In genomic region chr11:71018416-71019200, GRCm38 (mm10) we compare ENCODE assay signal across 8 mouse cellular contexts. TPM values are rescaled to one million over a fixed set of nuclear protein-coding genes. Genes with fewer than 3 reads are reported as not detected.
A peak's percentile ranks its signal among the peaks of the same experiment; 100 is the strongest.
DNase-seq lines count a peak whose midpoint lies in the region; ATAC-seq and TF ChIP-seq lines count a peak whose summit lies in the region.

No protein-coding gene starts in this region.

- no peak for TF ChIP-seq CTCF in left cerebral cortex, adult 2 months (IDR thresholded peaks at IDR 0.05)
- TF ChIP-seq CTCF in cortical plate, adult 2 months (IDR thresholded peaks at IDR 0.05; ENCODE audit: extremely low read depth, insufficient read depth, low read length): no peak

- ATAC-seq in hindbrain, embryonic 14.5 days (ENCODE audit: low FRiP score): peak; percentile 29
- no peak; the same call in 1 of the 2 replicates for ATAC-seq in midbrain, embryonic 16.5 days

- H3K4me3 ChIP-seq in left cerebral cortex, adult 2 months: peak overlapping the region; percentile 78
- peak overlapping the region; percentile 64 for H3K4me3 ChIP-seq in cortical plate, adult 2 months (ENCODE audit: insufficient read depth, low read length)
- peak overlapping the region; percentile 68 for H3K4me3 ChIP-seq in hindbrain, embryonic 14.5 days (replicated peaks; ENCODE audit: low read length)
- peak overlapping the region; percentile 95 for H3K4me3 ChIP-seq in midbrain, embryonic 16.5 days (ENCODE audit: low read depth, low read length)

- H3K27ac ChIP-seq in left cerebral cortex, adult 2 months: peak overlapping the region; percentile 90
- 0 out of 2 replicates have a peak overlapping the region, but pooled peaks have one; percentile 24 for H3K27ac ChIP-seq in cortical plate, adult 2 months (ENCODE audit: insufficient read depth, low read length)
- peak overlapping the region; percentile 76 for H3K27ac ChIP-seq in hindbrain, embryonic 14.5 days
- peak overlapping the region; percentile 89 for H3K27ac ChIP-seq in midbrain, embryonic 16.5 days (ENCODE audit: low read length)

- no peak for TF ChIP-seq POLR2A in cortical plate, adult 2 months (IDR thresholded peaks at IDR 0.05; ENCODE audit: extremely low read depth, insufficient read depth, low read length)

- intact Hi-C loops in left cerebral cortex, adult 2 months (cut with DNase I): loop anchor here (1.0 kb wide), 1 partner anchor 14 kb away; the partner anchor contains the start of gene Dhx33
- intact Hi-C loops in left cerebral cortex, postnatal 10 days (cut with DNase I): no loop called here

- H3K4me1 ChIP-seq in cortical plate, adult 2 months (ENCODE audit: control insufficient read depth, insufficient read depth, low read length): peaks cover 3% of the 10 kb centered on the region; the same call in 1 of the 2 replicates
- H3K4me1 ChIP-seq in hindbrain, embryonic 14.5 days (replicated peaks; ENCODE audit: control insufficient read depth, insufficient read depth, low read length): peaks cover 32% of the 10 kb centered on the region
- H3K4me1 ChIP-seq in midbrain, embryonic 16.5 days (ENCODE audit: control insufficient read depth, insufficient read depth, low read length): peaks cover 46% of the 10 kb centered on the region

- H3K4me2 ChIP-seq in hindbrain, embryonic 14.5 days (replicated peaks): peak overlapping the region; percentile 68
- peak overlapping the region; percentile 90 for H3K4me2 ChIP-seq in midbrain, embryonic 16.5 days (ENCODE audit: low read length)

- peaks cover 12% of the 10 kb centered on the region for H3K36me3 ChIP-seq in hindbrain, embryonic 14.5 days (replicated peaks; ENCODE audit: control insufficient read depth, insufficient read depth)
- no peaks in the 10 kb centered on the region; the same call in 1 of the 2 replicates for H3K36me3 ChIP-seq in midbrain, embryonic 16.5 days (ENCODE audit: control insufficient read depth, insufficient read depth, low read length)

- H3K9ac ChIP-seq in hindbrain, embryonic 14.5 days: peak overlapping the region; percentile 80
- H3K9ac ChIP-seq in midbrain, embryonic 16.5 days (ENCODE audit: low read depth, low read length): peak overlapping the region; percentile 86

- no peak for DNase-seq in left cerebral cortex, adult 2 months (ENCODE audit: extremely low spot score in 1 of 2, low spot score in 2 of 2)
- no peak for DNase-seq in left cerebral cortex, postnatal 10 days (ENCODE audit: extremely low spot score in 1 of 2, low spot score in 2 of 2)
- DNase-seq in hindbrain, embryonic 14.5 days (ENCODE audit: low spot score): peak; percentile 34
- DNase-seq in spleen, postnatal 4 days (ENCODE audit: low spot score in 2 of 2): no peak
- DNase-seq in layer of hippocampus, adult 18-20 months (ENCODE audit: low spot score in 2 of 2): no peak
- no peak for DNase-seq in frontal cortex, postnatal 14 days (ENCODE audit: low spot score in 2 of 2)

- 7% methylated on average over 28 of the region's 28 CpGs for WGBS in hindbrain, embryonic 14.5 days
- 7% methylated on average over 28 of the region's 28 CpGs for WGBS in midbrain, embryonic 16.5 days

- H3K9me3 ChIP-seq in hindbrain, embryonic 14.5 days (ENCODE audit: control insufficient read depth, low read length): no peaks in the 10 kb centered on the region
- no peaks in the 10 kb centered on the region for H3K9me3 ChIP-seq in midbrain, embryonic 16.5 days (replicated peaks; ENCODE audit: control insufficient read depth, low read length, poor library complexity, severe bottlenecking)

- H3K27me3 ChIP-seq in hindbrain, embryonic 14.5 days (ENCODE audit: control insufficient read depth, insufficient read depth, low read length): no peaks in the 10 kb centered on the region
- no peaks in the 10 kb centered on the region for H3K27me3 ChIP-seq in midbrain, embryonic 16.5 days (ENCODE audit: control insufficient read depth, insufficient read depth, low read depth, low read length)

RNA-seq across cellular contexts. Expression of gene Mis12, which starts 0.8 kb away (rescaled TPM):
- 10 to 100 TPM; 18.6 to 18.9 TPM for total RNA-seq in left cerebral cortex, adult 2 months (2021)
- total RNA-seq in left cerebral cortex, postnatal 10 days (2021): 10 to 100 TPM; 10.3 to 12.3 TPM
- polyA plus RNA-seq in cortical plate, adult 2 months (2012; rRNA removed): 10.6 and 11.5 TPM in 2 replicates
- polyA plus RNA-seq in hindbrain, embryonic 14.5 days (2014; fragmentation: Nextera tagmentation; extraction: Ambion mirVana): 24.3 and 31.6 TPM in 2 replicates
- 33.4 and 36.1 TPM in 2 replicates for polyA plus RNA-seq in midbrain, embryonic 16.5 days (2015; fragmentation: Nextera tagmentation; extraction: Ambion mirVana)
- total RNA-seq in layer of hippocampus, adult 18-20 months (2021): 10 to 100 TPM; 17.7 to 19.5 TPM

RNA-seq across cellular contexts. Expression of gene Derl2, which starts 1.0 kb away (rescaled TPM):
- total RNA-seq in left cerebral cortex, adult 2 months (2021): 10 to 100 TPM; 22.2 to 24.5 TPM
- 10 to 100 TPM; 23.1 to 23.5 TPM for total RNA-seq in left cerebral cortex, postnatal 10 days (2021)
- polyA plus RNA-seq in cortical plate, adult 2 months (2012; rRNA removed): 17.6 and 17.8 TPM in 2 replicates
- polyA plus RNA-seq in hindbrain, embryonic 14.5 days (2014; fragmentation: Nextera tagmentation; extraction: Ambion mirVana): 30.2 and 37.1 TPM in 2 replicates
- 38.1 and 39.6 TPM in 2 replicates for polyA plus RNA-seq in midbrain, embryonic 16.5 days (2015; fragmentation: Nextera tagmentation; extraction: Ambion mirVana)
- 10 to 100 TPM; 26.7 to 27.6 TPM for total RNA-seq in layer of hippocampus, adult 18-20 months (2021)

RNA-seq across cellular contexts. Expression of gene Dhx33, which starts 14.4 kb away (rescaled TPM):
- 10 to 100 TPM; 27.6 to 34.1 TPM for total RNA-seq in left cerebral cortex, adult 2 months (2021)
- total RNA-seq in left cerebral cortex, postnatal 10 days (2021): 10 to 100 TPM; 18.8 to 21.9 TPM
- polyA plus RNA-seq in cortical plate, adult 2 months (2012; rRNA removed): 24.8 and 29.9 TPM in 2 replicates
- polyA plus RNA-seq in hindbrain, embryonic 14.5 days (2014; fragmentation: Nextera tagmentation; extraction: Ambion mirVana): 15.7 and 16.5 TPM in 2 replicates
- 15.7 and 16.2 TPM in 2 replicates for polyA plus RNA-seq in midbrain, embryonic 16.5 days (2015; fragmentation: Nextera tagmentation; extraction: Ambion mirVana)
- total RNA-seq in layer of hippocampus, adult 18-20 months (2021): 10 to 100 TPM; 62.4 to 63.8 TPM

RNA-seq across cellular contexts. Expression of gene 6330403K07Rik, which starts 14.7 kb away (rescaled TPM):
- 100 to 1,000 TPM; 254 to 260 TPM for total RNA-seq in left cerebral cortex, adult 2 months (2021)
- 100 to 1,000 TPM; 166 to 173 TPM for total RNA-seq in left cerebral cortex, postnatal 10 days (2021)
- polyA plus RNA-seq in cortical plate, adult 2 months (2012; rRNA removed): 297 and 308 TPM in 2 replicates
- 298 and 315 TPM in 2 replicates for polyA plus RNA-seq in hindbrain, embryonic 14.5 days (2014; fragmentation: Nextera tagmentation; extraction: Ambion mirVana)
- 729 and 758 TPM in 2 replicates for polyA plus RNA-seq in midbrain, embryonic 16.5 days (2015; fragmentation: Nextera tagmentation; extraction: Ambion mirVana)
- total RNA-seq in layer of hippocampus, adult 18-20 months (2021): 100 to 1,000 TPM; 215 to 252 TPM

RNA-seq across cellular contexts. Expression of gene C1qbp, which starts 35.8 kb away (rescaled TPM):
- total RNA-seq in left cerebral cortex, adult 2 months (2021): 10 to 100 TPM; 83.8 to 93.9 TPM
- total RNA-seq in left cerebral cortex, postnatal 10 days (2021): 100 to 1,000 TPM; 108 to 114 TPM
- polyA plus RNA-seq in cortical plate, adult 2 months (2012; rRNA removed): 83.1 and 83.2 TPM in 2 replicates
- 171 and 174 TPM in 2 replicates for polyA plus RNA-seq in hindbrain, embryonic 14.5 days (2014; fragmentation: Nextera tagmentation; extraction: Ambion mirVana)
- polyA plus RNA-seq in midbrain, embryonic 16.5 days (2015; fragmentation: Nextera tagmentation; extraction: Ambion mirVana): 170 and 175 TPM in 2 replicates
- 100 to 1,000 TPM in 1 of 2 experiments, 10 to 100 TPM in 1; 98.4 to 107 TPM for total RNA-seq in layer of hippocampus, adult 18-20 months (2021)

Comparison
In these comparisons a context has a peak if more than half of its experiments do, and no peak if none do; other contexts are left out.
1. H3K27ac ChIP-seq: peak in every context shown above with its lines; median percentile 90 in left cerebral cortex, adult 2 months; 89 in midbrain, embryonic 16.5 days; 76 in hindbrain, embryonic 14.5 days; 24 in cortical plate, adult 2 months.